Mouse (Mus musculus): ENCODE data around the gene Pcsk5.

- TF ChIP-seq CTCF (IDR thresholded peaks at IDR 0.05; ENCODE audit: extremely low read depth, insufficient read depth, low read length), result no peak
- TF ChIP-seq POLR2A (IDR thresholded peaks at IDR 0.05; ENCODE audit: extremely low read depth, insufficient read depth, low read length), result no peak
These were observed 426.9 kb downstream of the Pcsk5 start for GRCm38 (mm10) chr19:17410465-17411065.

Data from cortical plate, adult 2 months (tissue).